Mouse (Mus musculus) limb, embryonic 12.5 days (tissue): ENCODE results near the gene Sox8. TPM values are rescaled to one million over a fixed set of nuclear protein-coding genes. Genes with fewer than 3 reads are reported as not detected.

ENCODE experiments used
- ATAC-seq: fragments of 200-750 bp; cut with Nextera tagmentation; 2 replicates; pipeline ENCODE4 v1.8.0; 2017; ENCODE audit warnings: low read depth, moderate TSS enrichment; ENCODE audit not compliant: insufficient number of reproducible peaks, insufficient read depth, low FRiP score, low TSS enrichment
- H3K27ac ChIP-seq: fragments of 300-500 bp; sonication (generic); 2 replicates; pipeline ENCODE4 v1.5.1; 2016; ENCODE audit warnings: mild to moderate bottlenecking, moderate library complexity
- H3K27me3 ChIP-seq: fragments of 300-500 bp; sonication (generic); 2 replicates; pipeline ENCODE4 v1.6.1; 2016; ENCODE audit warnings: mild to moderate bottlenecking, moderate library complexity
- H3K36me3 ChIP-seq: fragments of 300-500 bp; sonication (generic); 2 replicates; pipeline ENCODE4 v1.6.1; 2016; ENCODE audit warnings: mild to moderate bottlenecking, moderate library complexity
- H3K4me1 ChIP-seq: fragments of 300-500 bp; sonication (generic); replicated peaks from 2 replicates; pipeline ENCODE4 v1.6.1; 2016
- H3K4me2 ChIP-seq: fragments of 300-500 bp; sonication (generic); 2 replicates; pipeline ENCODE4 v1.6.1; 2016; ENCODE audit warnings: mild to moderate bottlenecking, moderate library complexity
- H3K4me3 ChIP-seq: fragments of 300-500 bp; sonication (generic); replicated peaks from 2 replicates; pipeline ENCODE4 v1.5.1; 2016; ENCODE audit warnings: mild to moderate bottlenecking
- H3K9ac ChIP-seq: fragments of 300-500 bp; sonication (generic); replicated peaks from 2 replicates; pipeline ENCODE4 v1.6.1; 2016; ENCODE audit warnings: mild to moderate bottlenecking, moderate library complexity
- H3K9me3 ChIP-seq: fragments of 300-500 bp; sonication (generic); 2 replicates; pipeline ENCODE4 v1.6.1; 2016; ENCODE audit warnings: mild to moderate bottlenecking, moderate library complexity
- WGBS: fragments of 180-500 bp; shearing (Covaris S2); methylation state at CpG from one replicate; pipeline ENCODE4 v1.1.7; 2016; 5-methylcytosine and 5-hydroxymethylcytosine counted together
- polyA plus RNA-seq: library from polyadenylated mRNA; unstranded; fragments of >200 nt; fragmentation: Nextera tagmentation; extraction: Ambion mirVana; gene quantifications from 2 replicates; pipeline ENCODE4 v1.2.1, GENCODE M21; 2016

Sox8 gene
- 10.1 and 11.1 TPM in 2 replicates for polyA plus RNA-seq

GRCm38 (mm10) chr17:25570648-25571452, at the start of gene Sox8:
TSS of gene Sox8 (minus strand) at chr17:25570686.
- H3K4me2 ChIP-seq: peak within 1 kb of the TSS; percentile 98

DNA sequence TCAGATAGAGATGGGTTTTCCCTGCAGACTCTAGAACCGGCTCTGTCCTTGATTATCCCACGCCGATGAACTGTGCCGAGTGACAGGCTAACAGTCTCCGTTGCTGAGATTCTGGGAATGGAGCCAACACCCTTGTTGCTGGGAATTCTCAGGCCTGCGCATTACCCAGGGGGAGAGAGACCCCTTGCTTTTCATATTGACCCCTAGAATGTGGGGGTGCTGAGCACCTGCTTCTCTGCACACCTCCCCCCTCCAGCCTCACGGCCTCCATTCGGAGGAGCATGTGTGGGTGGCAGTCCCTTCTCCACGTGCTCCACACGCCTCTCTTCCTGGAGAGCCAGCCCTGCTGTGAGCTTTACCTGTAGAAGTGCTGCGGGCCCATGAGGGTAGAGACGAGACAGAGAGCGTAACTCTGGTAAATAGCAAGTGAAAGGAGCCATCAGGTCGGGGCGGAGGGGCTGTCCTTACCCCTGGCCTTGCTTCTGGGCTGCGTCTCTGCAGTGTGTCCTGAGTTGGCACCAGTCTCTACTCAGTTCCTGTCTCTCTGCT, 48.1 kb upstream of the Sox8 start:
- H3K9ac ChIP-seq: no peak overlapping the region
- H3K27me3 ChIP-seq: no peaks in the 10 kb centered on the region; the same call in 1 of the 2 replicates
- peak overlapping the region; percentile 23; the same call in 1 of the 2 replicates for H3K27ac ChIP-seq
- 69% methylated on average over 16 of the region's 16 CpGs for WGBS
- no peak overlapping the region for H3K4me2 ChIP-seq
- peaks cover 14% of the 10 kb centered on the region for H3K4me1 ChIP-seq
- ATAC-seq: no peak
- no peaks in the 10 kb centered on the region for H3K9me3 ChIP-seq
- peaks cover 34% of the 10 kb centered on the region; the same call in 1 of the 2 replicates for H3K36me3 ChIP-seq
- H3K4me3 ChIP-seq: no peak overlapping the region

More at GRCm38 (mm10) chr17:25570648-25571452, at the start of gene Sox8:
- Histone ChIP-seq H3K27ac (peak within 1 kb of the TSS; percentile 42; the same call in 1 of the 2 replicates), H3K4me1 (peaks cover 37% of the 10 kb centered on the region), H3K9me3 (no peaks in the 10 kb centered on the region), H3K4me3 (peak within 1 kb of the TSS; percentile 57), H3K9ac (peak within 1 kb of the TSS; percentile 66), H3K36me3 (peaks cover 9% of the 10 kb centered on the region; the same call in 1 of the 2 replicates), H3K27me3 (peaks cover 82% of the 10 kb centered on the region)
- WGBS: under 1% methylated on average over 61 of the region's 61 CpGs
- peak; percentile 74 for ATAC-seq

- H3K9me3 ChIP-seq: no peaks in the 10 kb centered on the region
- no peak overlapping the region for H3K27ac ChIP-seq
- H3K36me3 ChIP-seq: peaks cover 47% of the 10 kb centered on the region
- ATAC-seq: no peak
- no peaks in the 10 kb centered on the region for H3K27me3 ChIP-seq
- no peak overlapping the region for H3K4me2 ChIP-seq
- H3K4me1 ChIP-seq: peaks cover 22% of the 10 kb centered on the region
- WGBS: 86% methylated on average over 10 of the region's 10 CpGs
- H3K4me3 ChIP-seq: no peak overlapping the region
- no peak overlapping the region for H3K9ac ChIP-seq
These were observed 44.4 kb upstream of the Sox8 start for GRCm38 (mm10) chr17:25614723-25615510.

GRCm38 (mm10) chr17:25613323-25613722, 42.8 kb upstream of the Sox8 start:
- H3K27ac ChIP-seq: no peak overlapping the region
- H3K4me3 ChIP-seq: no peak overlapping the region
- no peak overlapping the region for H3K9ac ChIP-seq
- no peak overlapping the region for H3K4me2 ChIP-seq
- H3K4me1 ChIP-seq: peaks cover 25% of the 10 kb centered on the region
- H3K9me3 ChIP-seq: no peaks in the 10 kb centered on the region
- 94% methylated on average over 6 of the region's 6 CpGs for WGBS
- ATAC-seq: no peak
- peaks cover 47% of the 10 kb centered on the region for H3K36me3 ChIP-seq
- no peaks in the 10 kb centered on the region for H3K27me3 ChIP-seq

- no peak overlapping the region for H3K4me3 ChIP-seq
- no peaks in the 10 kb centered on the region for H3K27me3 ChIP-seq
- no peak overlapping the region for H3K9ac ChIP-seq
- no peak for ATAC-seq
- no peak overlapping the region for H3K4me2 ChIP-seq
- peaks cover 53% of the 10 kb centered on the region for H3K36me3 ChIP-seq
- no peak overlapping the region for H3K27ac ChIP-seq
- 85% methylated on average over 9 of the region's 9 CpGs for WGBS
- no peaks in the 10 kb centered on the region for H3K9me3 ChIP-seq
- H3K4me1 ChIP-seq: peaks cover 25% of the 10 kb centered on the region
These were observed 42.1 kb upstream of the Sox8 start for GRCm38 (mm10) chr17:25612537-25612936.

DNA sequence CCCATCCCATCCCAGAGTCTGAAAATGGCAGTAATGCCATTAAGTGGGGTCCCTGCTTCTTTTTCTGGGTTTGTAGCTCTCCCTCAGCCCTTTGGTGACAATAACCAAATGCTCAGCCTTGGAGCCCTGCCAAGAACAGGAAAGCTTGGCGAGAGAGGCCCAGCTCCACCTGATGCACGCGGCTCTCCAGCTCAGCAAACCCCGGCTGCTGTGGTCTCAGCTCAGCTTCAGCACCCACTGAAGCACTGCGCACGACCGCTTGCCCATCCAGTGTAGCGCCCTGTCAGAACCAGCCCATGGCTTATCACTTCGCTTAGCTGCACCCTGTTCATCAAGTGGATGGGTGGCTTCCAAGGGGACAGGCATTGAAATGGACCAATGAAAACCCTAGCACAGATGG, 39.7 kb upstream of the Sox8 start:
- Histone ChIP-seq H3K36me3 (peaks cover 41% of the 10 kb centered on the region), H3K4me2 (no peak overlapping the region), H3K4me1 (peaks cover 38% of the 10 kb centered on the region), H3K9ac (peak overlapping the region; percentile 42; the same call in 1 of the 2 replicates), H3K4me3 (no peak overlapping the region), H3K9me3 (no peaks in the 10 kb centered on the region), H3K27me3 (peaks cover 9% of the 10 kb centered on the region), H3K27ac (peak overlapping the region; percentile 51; the same call in 1 of the 2 replicates)
- WGBS: 60% methylated on average over 9 of the region's 9 CpGs
- ATAC-seq: no peak

- no peak for ATAC-seq
- H3K4me3 ChIP-seq: no peak overlapping the region
- H3K9ac ChIP-seq: 0 out of 2 replicates have a peak overlapping the region, but pooled peaks have one; percentile 27
- peaks cover 16% of the 10 kb centered on the region for H3K27me3 ChIP-seq
- H3K9me3 ChIP-seq: no peaks in the 10 kb centered on the region
- H3K4me1 ChIP-seq: peaks cover 44% of the 10 kb centered on the region
- 64% methylated on average over 3 of the region's 3 CpGs for WGBS
- peak overlapping the region; percentile 17; the same call in 1 of the 2 replicates for H3K27ac ChIP-seq
- peaks cover 36% of the 10 kb centered on the region for H3K36me3 ChIP-seq
- H3K4me2 ChIP-seq: no peak overlapping the region
These were observed 39.0 kb upstream of the Sox8 start for GRCm38 (mm10) chr17:25609506-25609828.

DNA sequence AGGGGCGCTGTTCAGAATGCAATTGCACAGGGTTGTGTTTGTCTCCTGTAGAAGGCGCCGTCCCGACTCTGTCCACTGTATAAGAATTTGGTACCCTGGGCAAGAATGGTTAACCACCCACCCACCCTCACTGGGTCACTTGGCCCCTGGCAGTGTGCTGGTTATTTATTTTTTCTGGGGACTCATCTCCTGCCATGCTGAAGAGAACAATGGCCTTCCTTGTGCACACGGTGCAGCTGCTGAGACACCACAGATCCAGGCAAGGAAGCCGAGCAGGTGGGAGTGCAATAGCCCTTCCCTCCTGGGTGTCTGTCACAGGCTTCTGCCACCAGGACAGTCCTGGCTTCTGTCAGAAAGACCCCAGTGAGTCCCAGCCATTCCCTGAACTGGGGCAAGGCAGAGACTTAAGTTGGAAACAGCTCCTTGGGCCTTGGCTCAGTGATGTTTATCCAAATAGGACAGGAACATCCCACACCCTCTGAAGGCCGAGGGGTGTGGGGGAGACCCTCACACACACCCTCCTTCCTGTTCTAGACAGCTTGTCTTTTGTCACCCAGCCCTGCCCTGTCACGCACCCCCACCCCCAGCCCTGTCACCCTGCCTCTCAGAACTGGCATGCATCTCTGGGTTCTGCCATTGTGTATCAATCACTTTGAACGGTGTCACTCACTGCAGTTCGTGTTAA, 38.5 kb upstream of the Sox8 start:
- H3K27me3 ChIP-seq: peaks cover 16% of the 10 kb centered on the region
- no peak overlapping the region for H3K4me2 ChIP-seq
- 72% methylated on average over 10 of the region's 10 CpGs for WGBS
- H3K27ac ChIP-seq: peak overlapping the region; percentile 17; the same call in 1 of the 2 replicates
- no peak overlapping the region for H3K4me3 ChIP-seq
- H3K9me3 ChIP-seq: no peaks in the 10 kb centered on the region
- peaks cover 48% of the 10 kb centered on the region for H3K4me1 ChIP-seq
- ATAC-seq: no peak
- peaks cover 31% of the 10 kb centered on the region for H3K36me3 ChIP-seq
- no peak overlapping the region for H3K9ac ChIP-seq

- no peak overlapping the region for H3K4me3 ChIP-seq
- peaks cover 18% of the 10 kb centered on the region for H3K27me3 ChIP-seq
- ATAC-seq: no peak
- H3K9me3 ChIP-seq: no peaks in the 10 kb centered on the region
- 89% methylated on average over 11 of the region's 11 CpGs for WGBS
- H3K4me1 ChIP-seq: peaks cover 55% of the 10 kb centered on the region
- peaks cover 24% of the 10 kb centered on the region for H3K36me3 ChIP-seq
- H3K4me2 ChIP-seq: no peak overlapping the region
- no peak overlapping the region for H3K27ac ChIP-seq
- no peak overlapping the region for H3K9ac ChIP-seq
These were observed 37.8 kb upstream of the Sox8 start for GRCm38 (mm10) chr17:25608137-25608785.

GRCm38 (mm10) chr17:25604234-25604633, 33.7 kb upstream of the Sox8 start:
- no peaks in the 10 kb centered on the region for H3K9me3 ChIP-seq
- ATAC-seq: no peak
- H3K9ac ChIP-seq: no peak overlapping the region
- H3K36me3 ChIP-seq: peaks cover 18% of the 10 kb centered on the region; the same call in 1 of the 2 replicates
- peaks cover 50% of the 10 kb centered on the region for H3K4me1 ChIP-seq
- no peak overlapping the region for H3K27ac ChIP-seq
- no peak overlapping the region for H3K4me2 ChIP-seq
- peaks cover 57% of the 10 kb centered on the region for H3K27me3 ChIP-seq
- 5% methylated on average over 5 of the region's 5 CpGs for WGBS
- no peak overlapping the region for H3K4me3 ChIP-seq
